Comparison of ENCODE assay signal across 14 mouse cellular contexts in the genomic region with DNA sequence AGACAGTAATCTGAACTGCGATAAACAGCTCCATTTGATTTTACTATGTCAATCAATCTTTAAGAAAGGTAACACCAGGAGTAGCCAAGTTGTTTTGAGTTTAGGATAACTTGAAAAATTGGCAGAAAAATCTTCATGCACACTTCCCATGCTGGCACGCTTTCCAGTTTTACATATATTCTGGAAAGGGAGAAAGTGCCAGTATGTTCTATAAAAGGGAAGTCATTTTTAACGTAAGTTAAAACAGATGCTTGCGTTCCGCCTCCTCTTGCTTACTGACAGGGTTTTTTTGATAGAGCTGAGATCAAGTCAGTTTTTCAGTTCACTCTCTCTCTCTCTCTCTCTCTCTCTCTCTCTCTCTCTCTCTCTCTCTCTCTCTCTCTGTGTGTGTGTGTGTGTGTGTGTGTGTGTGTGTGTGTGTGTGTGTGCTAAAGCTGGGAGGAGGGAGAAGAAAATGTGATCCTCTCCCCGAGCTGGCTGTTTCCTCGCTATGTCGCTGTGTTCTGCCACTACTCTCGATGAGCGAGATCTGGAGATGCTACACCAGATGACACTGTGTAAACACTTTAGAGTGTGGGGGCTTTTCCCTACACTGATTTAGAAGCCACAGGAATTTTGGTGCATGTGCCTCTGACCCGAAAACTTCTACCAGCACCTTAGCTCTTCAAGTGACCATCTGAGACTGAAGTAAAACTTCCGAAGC.
DNase-seq lines count a peak whose midpoint lies in the region; ATAC-seq and TF ChIP-seq lines count a peak whose summit lies in the region.
"Had no signal": no experiment of that assay in that cellular context is flagged by ENCODE, and none has a peak within 500 bp of the region (broad histone marks: within the 10 kb centered on the region; RNA-seq: fewer than 3 reads in every experiment).

No protein-coding gene starts in this region.

- ATAC-seq in heart, embryonic 13.5 days (ENCODE audit: extremely low read depth, insufficient number of reproducible peaks, low FRiP score, low TSS enrichment): no peak
- ATAC-seq in lung, postnatal 0 days: no peak
- ATAC-seq in limb, embryonic 12.5 days (ENCODE audit: insufficient number of reproducible peaks, insufficient read depth, low FRiP score, low TSS enrichment, low read depth): no peak; the same call in 1 of the 2 replicates
- ATAC-seq in hindbrain, postnatal 0 days: no peak
- ATAC-seq in cerebellum, adult (ENCODE audit: insufficient number of reproducible peaks, low FRiP score, low TSS enrichment): no peak
- no peak for ATAC-seq in megakaryocyte-erythroid progenitor cell, adult 5-6 weeks (replicated peaks; ENCODE audit: low FRiP score, low TSS enrichment, poor library complexity, severe bottlenecking)
- ATAC-seq: midbrain, embryonic 13.5 days had no signal

- no peak overlapping the region for H3K27ac ChIP-seq in heart, embryonic 13.5 days (replicated peaks)
- H3K27ac ChIP-seq in heart, adult 2 months: no peak overlapping the region
- no peak overlapping the region for H3K27ac ChIP-seq in lung, postnatal 0 days (ENCODE audit: low read length)
- H3K27ac ChIP-seq in limb, embryonic 12.5 days: peak overlapping the region; percentile 64; the same call in 1 of the 2 replicates
- H3K27ac ChIP-seq in hindbrain, postnatal 0 days: no peak overlapping the region
- H3K27ac ChIP-seq: midbrain, embryonic 13.5 days had no signal

- H3K4me1 ChIP-seq in heart, embryonic 13.5 days: peaks cover 17% of the 10 kb centered on the region
- H3K4me1 ChIP-seq in heart, adult 2 months (ENCODE audit: control insufficient read depth, insufficient read depth, low read length): no peaks in the 10 kb centered on the region
- H3K4me1 ChIP-seq in lung, postnatal 0 days (ENCODE audit: insufficient read depth, low read depth, low read length): no peaks in the 10 kb centered on the region
- H3K4me1 ChIP-seq in limb, embryonic 12.5 days (replicated peaks): peaks cover 26% of the 10 kb centered on the region
- no peaks in the 10 kb centered on the region for H3K4me1 ChIP-seq in hindbrain, postnatal 0 days (ENCODE audit: insufficient read depth, low read length)
- H3K4me1 ChIP-seq: midbrain, embryonic 13.5 days had no signal

- TF ChIP-seq POLR2A in heart, adult 2 months (IDR thresholded peaks at IDR 0.05; ENCODE audit: insufficient read depth, low read depth, low read length): no peak

- intact Hi-C loops in heart, adult 2 months (cut with DNase I): no loop called here

- peak overlapping the region; percentile 61 for H3K4me2 ChIP-seq in heart, embryonic 13.5 days
- peak overlapping the region; percentile 34 for H3K4me2 ChIP-seq in lung, postnatal 0 days (replicated peaks; ENCODE audit: low read depth, low read length)
- peak overlapping the region; percentile 53 for H3K4me2 ChIP-seq in limb, embryonic 12.5 days
- no peak overlapping the region for H3K4me2 ChIP-seq in hindbrain, postnatal 0 days (ENCODE audit: low read depth, low read length)
- H3K4me2 ChIP-seq: liver, embryonic 11.5 days; midbrain, embryonic 13.5 days had no signal

- no peaks in the 10 kb centered on the region for H3K36me3 ChIP-seq in heart, embryonic 13.5 days
- no peaks in the 10 kb centered on the region for H3K36me3 ChIP-seq in heart, adult 2 months (ENCODE audit: control insufficient read depth, insufficient read depth, low read length)
- H3K36me3 ChIP-seq in lung, postnatal 0 days (ENCODE audit: insufficient read depth, low read length): no peaks in the 10 kb centered on the region
- H3K36me3 ChIP-seq in limb, embryonic 12.5 days: no peaks in the 10 kb centered on the region
- H3K36me3 ChIP-seq in hindbrain, postnatal 0 days (ENCODE audit: insufficient read depth, low read length): no peaks in the 10 kb centered on the region
- H3K36me3 ChIP-seq: midbrain, embryonic 13.5 days had no signal

- peak overlapping the region; percentile 20; the same call in 1 of the 2 replicates for H3K9ac ChIP-seq in heart, embryonic 13.5 days
- H3K9ac ChIP-seq in heart, adult 2 months (ENCODE audit: low read depth, low read length): no peak overlapping the region
- no peak overlapping the region for H3K9ac ChIP-seq in lung, postnatal 0 days (replicated peaks; ENCODE audit: low read depth)
- H3K9ac ChIP-seq in limb, embryonic 12.5 days (replicated peaks): 0 out of 2 replicates have a peak overlapping the region, but pooled peaks have one; percentile 2
- H3K9ac ChIP-seq in hindbrain, postnatal 0 days (replicated peaks; ENCODE audit: low read length): no peak overlapping the region
- H3K9ac ChIP-seq: midbrain, embryonic 13.5 days had no signal

- DNase-seq in heart, adult 2 months: no peak
- no peak for DNase-seq in lung, postnatal 0 days (ENCODE audit: low spot score)
- DNase-seq in lung, postnatal 36 days: no peak
- DNase-seq in hindbrain, postnatal 0 days (ENCODE audit: low spot score): no peak
- DNase-seq: cerebellum, postnatal 14 days; gastrocnemius, postnatal 25 days; kidney, adult 8-10 months; thymus, adult 2 months had no signal

- no peaks in the 10 kb centered on the region for H3K9me3 ChIP-seq in heart, embryonic 13.5 days
- no peaks in the 10 kb centered on the region for H3K9me3 ChIP-seq in lung, postnatal 0 days (ENCODE audit: low read length)
- H3K9me3 ChIP-seq in limb, embryonic 12.5 days: no peaks in the 10 kb centered on the region
- H3K9me3 ChIP-seq in hindbrain, postnatal 0 days (ENCODE audit: low read length): no peaks in the 10 kb centered on the region
- H3K9me3 ChIP-seq: midbrain, embryonic 13.5 days had no signal

- TF ChIP-seq CTCF in heart, adult 2 months (IDR thresholded peaks at IDR 0.05): no peak
- no peak for TF ChIP-seq CTCF in lung, postnatal 0 days (IDR thresholded peaks at IDR 0.05)
- TF ChIP-seq CTCF in hindbrain, postnatal 0 days (IDR thresholded peaks at IDR 0.05; ENCODE audit: low read depth): no peak

- no peaks in the 10 kb centered on the region for H3K27me3 ChIP-seq in heart, embryonic 13.5 days (replicated peaks)
- H3K27me3 ChIP-seq in heart, adult 2 months (ENCODE audit: control insufficient read depth, insufficient read depth, low read length): no peaks in the 10 kb centered on the region
- H3K27me3 ChIP-seq in lung, postnatal 0 days (replicated peaks; ENCODE audit: insufficient read depth, low read length): no peaks in the 10 kb centered on the region
- H3K27me3 ChIP-seq in limb, embryonic 12.5 days: no peaks in the 10 kb centered on the region
- H3K27me3 ChIP-seq in hindbrain, postnatal 0 days (ENCODE audit: insufficient read depth, low read length): no peaks in the 10 kb centered on the region
- H3K27me3 ChIP-seq: midbrain, embryonic 13.5 days had no signal

- peak overlapping the region; percentile 28 for H3K4me3 ChIP-seq in heart, embryonic 13.5 days
- no peak overlapping the region for H3K4me3 ChIP-seq in heart, adult 2 months
- H3K4me3 ChIP-seq in lung, postnatal 0 days (ENCODE audit: low read depth, low read length): no peak overlapping the region
- H3K4me3 ChIP-seq in limb, embryonic 12.5 days (replicated peaks): peak overlapping the region; percentile 26
- H3K4me3 ChIP-seq in hindbrain, postnatal 0 days (ENCODE audit: low read length): no peak overlapping the region
- H3K4me3 ChIP-seq: midbrain, embryonic 13.5 days had no signal

- H3K79me2 ChIP-seq in heart, adult 2 months (replicated peaks; ENCODE audit: control insufficient read depth, insufficient read depth, low read length): no peaks in the 10 kb centered on the region

- no peak for TF ChIP-seq EP300 in heart, adult 2 months (IDR thresholded peaks at IDR 0.05; ENCODE audit: insufficient read depth, low read depth, low read length)
- TF ChIP-seq EP300 in lung, postnatal 0 days (IDR thresholded peaks at IDR 0.05): no peak

- WGBS in heart, embryonic 13.5 days: 39% methylated on average over 12 of the region's 12 CpGs
- 45% methylated on average over 12 of the region's 12 CpGs for WGBS in heart, adult 2 months
- WGBS in lung, postnatal 0 days: 23% methylated on average over 12 of the region's 12 CpGs
- WGBS in limb, embryonic 12.5 days: 24% methylated on average over 12 of the region's 12 CpGs
- 82% methylated on average over 12 of the region's 12 CpGs for WGBS in hindbrain, postnatal 0 days

Comparison
In these comparisons a context has a peak if more than half of its experiments do, and no peak if none do; other contexts are left out.
1. H3K4me3 ChIP-seq: peak in heart, embryonic 13.5 days (single experiment) and limb, embryonic 12.5 days (single experiment); none in heart, adult 2 months (single experiment), lung, postnatal 0 days (single experiment) and hindbrain, postnatal 0 days (single experiment).
2. H3K9ac ChIP-seq: peak in heart, embryonic 13.5 days (single experiment) and limb, embryonic 12.5 days (single experiment); none in heart, adult 2 months (single experiment), lung, postnatal 0 days (single experiment) and hindbrain, postnatal 0 days (single experiment).